Mouse (Mus musculus): ENCODE measurements around the gene Tcp1. TPM values are rescaled to one million over a fixed set of nuclear protein-coding genes. Genes with fewer than 3 reads are reported as not detected.
"Not testable (repeated sequence)": the region's sequence is repeated elsewhere in the genome, so short reads cannot be mapped to it uniquely, and the experiment has no call there.

The Tcp1 gene
- polyA plus RNA-seq, 1 experiment = 702 TPM

DNA sequence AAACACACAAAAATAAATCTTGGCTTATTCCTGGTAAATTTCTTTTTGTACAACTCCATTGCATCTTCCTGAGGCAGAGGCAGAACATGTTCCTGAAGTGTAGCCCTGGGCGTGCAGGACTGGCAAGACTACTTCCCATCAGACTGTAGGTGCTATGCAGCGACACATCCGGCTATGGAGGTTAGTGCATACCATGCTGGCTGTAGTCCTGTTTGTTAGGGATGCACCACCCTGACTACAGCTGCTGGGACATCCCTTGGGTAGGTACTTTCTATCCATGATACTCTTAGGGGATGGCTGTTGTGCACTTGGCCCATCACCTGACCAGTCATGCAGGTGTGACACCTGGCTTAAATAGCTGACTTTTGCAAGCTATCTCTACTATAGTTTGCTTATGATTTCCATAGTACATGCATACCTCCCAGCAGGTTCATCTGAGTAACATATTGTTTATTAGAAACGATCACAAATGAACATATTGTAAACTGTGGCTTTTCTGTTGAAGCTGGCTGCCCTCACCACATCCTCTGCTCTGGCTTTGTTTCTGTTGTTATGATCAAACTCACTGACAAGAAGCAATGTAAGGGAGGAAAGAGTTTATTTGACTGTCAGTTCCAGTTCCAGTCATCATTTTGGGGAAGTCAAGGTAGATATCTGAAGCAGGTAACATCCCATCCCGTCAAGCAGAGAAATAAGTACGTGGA, 27.1 kb downstream of the Tcp1 start:
- no peaks in the 10 kb centered on the region for H3K36me3 ChIP-seq (ENCODE audit: control insufficient read depth, insufficient read depth, low read length)
- H3K27me3 ChIP-seq (ENCODE audit: control insufficient read depth, insufficient read depth, low read length) = no peaks in the 10 kb centered on the region; the same call in 1 of the 2 replicates
- peak overlapping the region; percentile 80 for H3K27ac ChIP-seq (ENCODE audit: control insufficient read depth, insufficient read depth, low read depth, low read length)
- H3K4me3 ChIP-seq (ENCODE audit: control insufficient read depth, low read depth, low read length) = no peak overlapping the region
- H3K4me1 ChIP-seq (ENCODE audit: control insufficient read depth, insufficient read depth, low read length) = peaks cover 14% of the 10 kb centered on the region
- TF ChIP-seq CTCF (IDR thresholded peaks at IDR 0.05; ENCODE audit: control insufficient read depth, insufficient read depth, insufficient replicate concordance, low read depth, low read length) (no peak), POLR2A (IDR thresholded peaks at IDR 0.05; ENCODE audit: control insufficient read depth, low read depth, low read length) (no peak)

GRCm38 (mm10) chr17:12949669-12950068, 34.2 kb downstream of the Tcp1 start:
- H3K4me1 ChIP-seq (ENCODE audit: control insufficient read depth, insufficient read depth, low read length) = no peaks in the 10 kb centered on the region
- TF ChIP-seq CTCF (IDR thresholded peaks at IDR 0.05; ENCODE audit: control insufficient read depth, insufficient read depth, insufficient replicate concordance, low read depth, low read length) (no peak), POLR2A (IDR thresholded peaks at IDR 0.05; ENCODE audit: control insufficient read depth, low read depth, low read length) (no peak)
- H3K27me3 ChIP-seq (ENCODE audit: control insufficient read depth, insufficient read depth, low read length) = no peaks in the 10 kb centered on the region
- no peak overlapping the region for H3K4me3 ChIP-seq (ENCODE audit: control insufficient read depth, low read depth, low read length)
- H3K27ac ChIP-seq (ENCODE audit: control insufficient read depth, insufficient read depth, low read depth, low read length) = no peak overlapping the region
- no peaks in the 10 kb centered on the region for H3K36me3 ChIP-seq (ENCODE audit: control insufficient read depth, insufficient read depth, low read length)

DNA sequence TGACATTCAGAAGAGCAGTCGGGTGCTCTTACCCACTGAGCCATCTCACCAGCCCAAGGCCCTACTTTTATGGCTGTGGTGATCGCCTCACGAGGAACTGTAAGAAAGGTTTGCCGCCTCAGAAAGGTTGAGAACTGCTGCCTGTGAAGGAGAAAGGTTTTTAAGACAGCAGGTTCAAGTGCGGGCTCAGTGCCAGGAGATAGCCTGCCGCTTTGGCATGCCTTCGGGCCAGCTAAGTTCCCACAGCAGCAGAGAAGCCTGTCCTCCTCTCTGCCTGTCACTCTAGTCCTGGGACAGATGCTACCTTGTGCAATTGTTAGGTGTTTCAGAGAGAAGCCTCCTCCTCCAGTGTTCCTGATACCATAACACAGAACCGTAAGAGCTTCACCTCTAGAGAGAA, 41.2 kb downstream of the Tcp1 start:
- Histone ChIP-seq H3K4me1 (ENCODE audit: control insufficient read depth, insufficient read depth, low read length) (peaks cover 3% of the 10 kb centered on the region), H3K27me3 (ENCODE audit: control insufficient read depth, insufficient read depth, low read length) (no peaks in the 10 kb centered on the region), H3K4me3 (ENCODE audit: control insufficient read depth, low read depth, low read length) (no peak overlapping the region), H3K27ac (ENCODE audit: control insufficient read depth, insufficient read depth, low read depth, low read length) (no peak overlapping the region), H3K36me3 (ENCODE audit: control insufficient read depth, insufficient read depth, low read length) (no peaks in the 10 kb centered on the region; the same call in 1 of the 2 replicates)
- TF ChIP-seq CTCF (IDR thresholded peaks at IDR 0.05; ENCODE audit: control insufficient read depth, insufficient read depth, insufficient replicate concordance, low read depth, low read length) = no peak
- TF ChIP-seq POLR2A (IDR thresholded peaks at IDR 0.05; ENCODE audit: control insufficient read depth, low read depth, low read length) = no peak

- not testable (repeated sequence) for H3K4me1 ChIP-seq (ENCODE audit: control insufficient read depth, insufficient read depth, low read length); H3K27ac ChIP-seq (ENCODE audit: control insufficient read depth, insufficient read depth, low read depth, low read length); H3K4me3 ChIP-seq (ENCODE audit: control insufficient read depth, low read depth, low read length)
Observed at GRCm38 (mm10) chr17:12959377-12959776, 43.9 kb downstream of the Tcp1 start.

DNA sequence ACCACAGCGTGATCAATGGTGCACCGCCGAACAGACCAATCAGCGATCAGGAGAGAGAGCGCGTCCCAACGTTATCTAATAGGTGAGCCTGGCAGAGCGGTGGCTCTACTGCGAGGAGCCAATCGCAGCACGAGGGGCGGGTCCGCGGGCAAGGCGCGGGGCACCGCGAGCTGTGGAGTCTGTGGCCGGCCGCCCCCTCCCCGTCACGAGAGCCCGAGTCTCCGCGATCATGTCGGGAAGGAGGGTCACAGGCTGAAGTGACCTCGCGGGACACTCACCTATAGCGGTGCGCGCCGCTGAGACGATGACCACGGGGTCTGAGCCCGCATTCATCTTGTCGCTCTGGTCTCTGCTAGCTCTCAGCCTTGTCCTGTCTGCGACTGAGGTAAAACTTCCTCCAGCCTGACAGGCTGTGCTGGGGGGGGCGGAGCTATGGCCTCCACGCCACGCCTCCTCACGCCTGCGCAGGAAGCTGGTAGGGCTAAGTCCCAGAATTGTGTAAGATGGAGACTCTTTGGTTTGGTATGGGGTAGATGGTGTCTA, 44.9 kb downstream of the Tcp1 start, which contains the start of gene Acat2:
TSS of gene Acat2 (minus strand) at position 417 of the 543 bp plus-strand sequence.
- peaks cover 3% of the 10 kb centered on the region for H3K4me1 ChIP-seq (ENCODE audit: control insufficient read depth, insufficient read depth, low read length)
- H3K27me3 ChIP-seq (ENCODE audit: control insufficient read depth, insufficient read depth, low read length) = no peaks in the 10 kb centered on the region
- H3K27ac ChIP-seq (ENCODE audit: control insufficient read depth, insufficient read depth, low read depth, low read length) = peak within 1 kb of the TSS; percentile 70
- H3K4me3 ChIP-seq (ENCODE audit: control insufficient read depth, low read depth, low read length) = peak within 1 kb of the TSS; percentile 90
- H3K36me3 ChIP-seq (ENCODE audit: control insufficient read depth, insufficient read depth, low read length) = no peaks in the 10 kb centered on the region; the same call in 1 of the 2 replicates
- TF ChIP-seq CTCF (IDR thresholded peaks at IDR 0.05; ENCODE audit: control insufficient read depth, insufficient read depth, insufficient replicate concordance, low read depth, low read length) (no peak), POLR2A (IDR thresholded peaks at IDR 0.05; ENCODE audit: control insufficient read depth, low read depth, low read length) (peak; percentile 79)

More at GRCm38 (mm10) chr17:12959377-12959776, 43.9 kb downstream of the Tcp1 start:
- not testable (repeated sequence) for H3K27me3 ChIP-seq (ENCODE audit: control insufficient read depth, insufficient read depth, low read length); H3K36me3 ChIP-seq (ENCODE audit: control insufficient read depth, insufficient read depth, low read length)

GRCm38 (mm10) chr17:12963476-12963875, 48.0 kb downstream of the Tcp1 start:
- H3K27ac ChIP-seq (ENCODE audit: control insufficient read depth, insufficient read depth, low read depth, low read length) = no peak overlapping the region
- H3K4me3 ChIP-seq (ENCODE audit: control insufficient read depth, low read depth, low read length) = no peak overlapping the region
- H3K27me3 ChIP-seq (ENCODE audit: control insufficient read depth, insufficient read depth, low read length) = no peaks in the 10 kb centered on the region
- TF ChIP-seq CTCF (IDR thresholded peaks at IDR 0.05; ENCODE audit: control insufficient read depth, insufficient read depth, insufficient replicate concordance, low read depth, low read length) (no peak), POLR2A (IDR thresholded peaks at IDR 0.05; ENCODE audit: control insufficient read depth, low read depth, low read length) (no peak)
- H3K36me3 ChIP-seq (ENCODE audit: control insufficient read depth, insufficient read depth, low read length) = no peaks in the 10 kb centered on the region; the same call in 1 of the 2 replicates
- peaks cover 3% of the 10 kb centered on the region for H3K4me1 ChIP-seq (ENCODE audit: control insufficient read depth, insufficient read depth, low read length)

- H3K27ac ChIP-seq (ENCODE audit: control insufficient read depth, insufficient read depth, low read depth, low read length) = no peak overlapping the region
- no peak overlapping the region for H3K4me3 ChIP-seq (ENCODE audit: control insufficient read depth, low read depth, low read length)
- H3K4me1 ChIP-seq (ENCODE audit: control insufficient read depth, insufficient read depth, low read length) = no peaks in the 10 kb centered on the region
- no peaks in the 10 kb centered on the region for H3K27me3 ChIP-seq (ENCODE audit: control insufficient read depth, insufficient read depth, low read length)
- H3K36me3 ChIP-seq (ENCODE audit: control insufficient read depth, insufficient read depth, low read length) = no peaks in the 10 kb centered on the region
- TF ChIP-seq POLR2A (IDR thresholded peaks at IDR 0.05; ENCODE audit: control insufficient read depth, low read depth, low read length) = no peak
- TF ChIP-seq CTCF (IDR thresholded peaks at IDR 0.05; ENCODE audit: control insufficient read depth, insufficient read depth, insufficient replicate concordance, low read depth, low read length) = no peak
Observed at GRCm38 (mm10) chr17:12967173-12967572, 51.7 kb downstream of the Tcp1 start.
